Mouse (Mus musculus) kidney, postnatal 14 days (tissue): ENCODE results near the gene Gm21954.

ENCODE experiments used
- DNase-seq: peaks from one replicate; pipeline ENCODE4 v3.0.0; 2022; ENCODE audit warnings: mixed read lengths

Gene Gm21954

DNA sequence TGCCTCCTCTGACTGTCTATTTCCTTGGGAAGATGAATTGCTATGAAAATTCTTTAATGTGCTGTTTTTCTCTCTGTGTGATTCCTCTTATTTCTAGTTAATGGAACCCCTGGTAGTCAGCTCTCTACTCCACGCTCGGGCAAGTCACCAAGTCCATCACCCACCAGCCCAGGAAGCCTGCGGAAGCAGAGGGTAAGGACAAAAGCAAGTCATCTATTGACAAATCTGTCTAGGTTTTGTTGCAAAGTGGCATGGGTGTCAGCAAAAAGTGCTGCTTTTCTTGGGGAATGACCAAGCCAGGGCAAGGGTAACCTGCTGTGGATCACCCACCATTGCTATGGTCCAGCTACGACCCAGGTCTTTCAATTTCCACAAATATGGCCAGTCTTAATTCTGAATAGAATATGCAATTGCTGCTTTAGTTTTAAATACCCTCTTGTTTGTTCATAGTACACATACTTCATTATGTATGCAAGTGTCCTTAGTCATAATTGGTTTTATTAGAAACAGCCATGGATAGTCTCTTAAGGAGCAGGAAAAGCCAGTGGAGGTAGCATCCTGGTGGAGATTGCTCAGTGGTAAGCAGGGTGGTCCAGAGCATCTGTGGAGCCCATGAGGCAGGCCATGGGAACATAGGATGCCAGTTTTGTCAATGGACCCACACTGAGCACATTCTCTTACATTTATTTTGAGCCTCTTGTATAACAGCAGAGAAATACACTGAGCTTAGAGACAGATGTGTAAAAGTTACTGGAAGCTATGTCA lies 8.9 kb downstream of the Gm21954 start:
- DNase-seq = no peak

DNA sequence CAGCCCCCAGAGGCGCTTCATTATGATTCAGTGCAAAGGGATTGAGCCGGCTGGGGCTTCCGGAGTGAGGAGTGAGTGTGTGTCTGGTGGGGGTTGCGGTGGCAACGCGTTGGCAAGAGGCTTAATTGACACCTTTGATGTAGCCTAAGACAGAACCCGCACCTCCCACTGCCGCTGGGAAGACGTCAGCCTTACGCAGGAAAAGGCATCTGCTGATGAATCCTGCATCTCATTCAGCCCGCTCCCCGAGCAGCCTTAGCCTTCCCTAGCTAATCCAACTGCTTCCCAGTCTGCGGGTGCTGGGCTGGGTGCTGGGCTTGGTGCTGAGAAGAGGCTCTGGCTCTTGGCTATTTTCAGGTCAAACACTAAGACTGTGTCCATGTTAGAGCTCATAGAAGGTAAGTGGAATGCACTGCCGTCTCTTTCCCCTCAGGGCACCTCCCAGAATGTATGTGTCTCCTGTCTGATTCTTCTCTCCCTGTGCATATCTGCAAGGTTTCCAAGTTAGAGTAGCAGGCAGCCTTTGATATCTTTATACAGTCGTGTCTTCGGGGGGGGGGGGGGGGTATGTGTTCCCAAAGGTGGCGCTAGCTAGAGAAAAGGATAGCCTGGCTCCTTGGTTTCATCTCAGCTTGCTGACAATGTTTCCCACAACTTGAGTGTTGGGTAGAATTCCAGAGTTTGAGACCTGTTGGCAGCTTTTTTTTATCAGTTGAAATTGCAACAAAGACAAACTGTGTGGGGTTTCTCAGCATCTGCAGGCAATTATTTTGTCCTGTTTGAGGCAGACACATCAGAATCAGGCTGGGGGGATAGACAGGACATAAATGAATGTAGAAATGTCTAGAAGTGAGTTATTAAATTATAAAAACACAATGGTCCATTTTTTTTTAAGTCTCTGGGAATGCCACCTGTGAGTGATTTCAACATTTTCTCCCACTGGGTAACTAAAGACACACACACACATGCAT lies 10.0 kb downstream of the Gm21954 start:
- DNase-seq = no peak

GRCm38 (mm10) chr3:55461092-55461491 lies 10.9 kb downstream of the Gm21954 start:
- DNase-seq = no peak

DNA sequence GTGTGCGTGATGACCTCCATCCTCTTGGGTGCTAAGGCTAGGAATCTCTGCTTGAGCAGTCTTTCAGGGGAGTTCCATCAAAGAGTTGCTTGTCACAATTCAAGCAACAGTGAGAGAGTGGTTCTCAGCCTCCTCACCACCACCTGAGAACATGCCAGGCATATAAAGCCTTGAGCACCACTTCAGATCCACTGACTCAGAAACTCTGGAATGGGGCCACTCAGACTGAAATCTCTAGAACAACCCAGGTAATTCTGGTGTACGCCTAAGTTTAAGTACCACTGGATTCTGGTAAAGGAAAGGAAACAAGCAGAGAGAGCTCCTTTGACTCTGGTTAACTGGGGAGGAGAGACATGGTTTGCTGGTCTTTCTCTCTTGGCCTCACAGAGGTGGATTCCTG lies 19.5 kb downstream of the Gm21954 start:
- DNase-seq = no peak

GRCm38 (mm10) chr3:55451877-55452276 lies 20.1 kb downstream of the Gm21954 start:
- DNase-seq = no peak

DNA sequence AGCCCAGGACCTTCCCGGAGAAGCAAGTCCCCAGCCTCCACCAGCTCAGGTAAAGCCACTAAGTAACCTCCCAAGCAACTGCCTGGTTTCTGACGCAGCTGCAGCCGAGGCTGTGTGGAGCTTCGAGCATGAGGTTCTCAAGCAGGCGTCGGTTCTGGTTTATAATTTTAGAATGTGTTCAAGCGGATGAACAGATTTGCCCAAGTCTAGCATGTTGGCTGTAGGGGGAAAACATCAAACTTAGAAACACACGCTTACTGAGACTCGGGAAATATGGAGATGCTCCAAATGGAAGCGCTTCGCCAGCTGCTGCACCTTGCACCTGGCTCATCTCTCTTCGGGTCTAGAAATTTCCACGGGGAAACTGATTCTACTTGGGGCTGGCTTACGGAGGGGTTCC lies 21.0 kb downstream of the Gm21954 start:
- no peak for DNase-seq

DNA sequence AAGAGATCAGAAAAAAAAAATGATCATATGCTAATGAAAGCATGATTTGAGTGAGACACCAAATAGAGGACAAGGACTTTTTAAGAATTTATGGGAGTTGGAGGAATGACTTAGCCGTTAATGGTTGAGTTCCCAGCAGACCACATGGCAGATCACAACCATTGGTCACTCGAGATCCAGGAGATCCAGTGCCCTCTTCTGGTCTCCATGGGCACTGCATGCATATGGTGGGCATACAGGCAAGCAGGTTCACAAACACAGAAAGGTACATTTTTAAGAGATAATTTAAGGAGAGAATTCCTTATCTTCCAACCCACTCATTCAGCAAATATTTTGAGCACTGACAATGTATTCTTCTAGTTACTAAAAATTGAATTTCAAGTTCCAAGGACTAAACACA lies 22.9 kb downstream of the Gm21954 start:
- DNase-seq = no peak

DNA sequence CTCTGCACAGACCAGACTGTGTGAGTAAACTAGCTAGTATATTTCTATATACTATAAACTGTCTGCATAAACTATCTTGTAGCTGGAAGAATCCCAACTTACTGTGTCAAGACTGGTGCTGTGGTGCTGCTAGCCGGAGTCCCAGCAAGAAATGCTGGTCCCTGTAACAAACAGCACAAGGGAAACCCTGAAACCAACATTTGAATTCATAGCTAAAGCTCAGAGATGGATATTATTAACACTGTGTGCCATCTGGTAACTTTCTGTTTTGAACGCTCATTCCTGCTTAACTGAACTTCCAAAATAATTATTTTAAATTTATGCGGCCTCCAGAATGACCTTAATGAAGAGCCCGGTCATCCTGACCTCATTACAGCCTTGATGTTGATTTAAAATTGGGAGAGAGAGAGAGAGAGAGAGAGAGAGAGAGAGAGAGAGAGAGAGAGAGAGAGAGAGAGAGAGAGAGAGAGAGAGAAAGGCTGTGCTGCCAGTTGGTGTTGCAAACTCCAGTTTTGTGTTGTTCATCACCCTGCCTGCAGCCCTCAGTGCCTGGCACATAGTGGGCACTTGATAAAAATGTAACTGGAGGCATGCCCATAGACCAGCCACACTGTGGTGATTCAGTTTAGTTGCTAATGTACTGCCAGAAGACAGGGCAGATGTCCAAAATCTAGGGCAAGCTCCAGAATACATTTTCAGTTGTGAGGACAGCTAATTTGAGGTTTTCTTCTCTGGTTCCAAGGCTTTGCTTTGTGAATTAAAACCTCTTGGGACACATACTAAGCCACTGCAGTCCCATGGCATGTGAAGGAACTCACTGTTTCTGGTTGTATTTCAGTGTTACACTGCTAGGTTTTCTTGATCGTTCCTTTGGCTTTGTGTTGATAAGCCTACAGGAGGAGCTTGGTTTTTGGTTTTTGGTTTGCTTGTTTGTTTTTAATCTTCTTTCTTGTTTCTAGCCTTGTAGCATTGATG lies 24.2 kb downstream of the Gm21954 start:
- DNase-seq = peak; percentile 17

DNA sequence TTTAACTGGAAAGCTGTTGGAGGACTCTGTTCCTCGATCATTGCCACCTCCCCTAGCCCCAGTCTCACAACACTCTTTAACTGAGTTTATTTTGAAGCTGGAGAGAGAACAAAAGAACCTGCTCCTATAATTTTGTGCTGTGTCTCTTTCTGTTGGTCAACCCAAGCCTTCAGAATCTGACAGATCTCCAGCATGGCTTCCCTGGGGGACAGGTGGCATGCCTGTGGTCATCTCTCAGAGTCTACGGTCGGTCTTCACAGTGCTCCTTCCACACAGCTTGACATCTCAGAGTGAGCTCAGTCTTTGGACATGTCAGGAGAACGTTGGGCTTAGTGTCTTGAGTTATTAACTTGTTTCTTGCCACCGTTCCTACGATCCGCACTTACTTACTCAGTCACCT lies 25.3 kb downstream of the Gm21954 start:
- DNase-seq = no peak

DNA sequence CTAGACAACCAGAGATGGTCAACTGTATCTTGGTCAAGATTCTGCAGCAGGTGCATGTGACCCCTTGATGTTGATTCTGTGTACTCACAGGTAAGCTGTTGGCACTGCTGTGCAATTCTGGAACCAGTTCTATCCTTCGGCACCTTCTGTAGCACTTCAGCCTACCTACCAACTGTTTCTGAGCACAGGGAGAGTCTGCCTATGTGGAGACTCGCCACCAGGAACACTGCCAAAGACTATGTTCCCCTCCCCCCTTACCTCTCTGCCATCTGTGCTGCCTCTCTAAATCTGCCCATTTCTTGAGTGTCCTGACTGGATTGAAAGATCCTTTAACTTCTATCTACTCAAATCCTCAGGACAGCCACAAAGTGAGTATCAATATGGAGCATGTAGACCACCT lies 28.3 kb downstream of the Gm21954 start:
- no peak for DNase-seq

GRCm38 (mm10) chr3:55443271-55443670 lies 28.7 kb downstream of the Gm21954 start:
- DNase-seq = no peak

GRCm38 (mm10) chr3:55442012-55442645 lies 29.9 kb downstream of the Gm21954 start:
- DNase-seq = no peak

DNA sequence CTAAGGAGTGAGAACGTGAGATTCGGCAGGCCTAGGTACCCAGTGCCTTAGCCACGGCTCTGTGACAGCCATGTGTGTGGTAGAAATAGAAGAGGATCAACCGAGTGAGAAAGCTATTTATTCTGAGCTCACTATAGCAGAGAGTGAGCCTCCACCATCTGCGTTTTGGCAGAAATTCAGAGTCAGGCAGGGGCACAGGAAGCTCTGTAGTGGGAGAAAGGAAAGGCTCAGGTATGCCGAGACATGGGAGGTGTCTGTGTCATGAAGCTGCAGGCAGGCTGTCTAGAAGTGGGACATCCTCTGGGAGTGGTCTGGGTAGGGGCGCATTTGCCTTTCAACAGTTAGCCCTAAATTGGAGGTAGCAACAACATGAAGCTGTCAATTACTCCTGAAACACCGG lies 31.7 kb downstream of the Gm21954 start:
- DNase-seq = no peak

- DNase-seq = no peak
Observed at GRCm38 (mm10) chr3:55438824-55439446, 33.1 kb downstream of the Gm21954 start.

DNA sequence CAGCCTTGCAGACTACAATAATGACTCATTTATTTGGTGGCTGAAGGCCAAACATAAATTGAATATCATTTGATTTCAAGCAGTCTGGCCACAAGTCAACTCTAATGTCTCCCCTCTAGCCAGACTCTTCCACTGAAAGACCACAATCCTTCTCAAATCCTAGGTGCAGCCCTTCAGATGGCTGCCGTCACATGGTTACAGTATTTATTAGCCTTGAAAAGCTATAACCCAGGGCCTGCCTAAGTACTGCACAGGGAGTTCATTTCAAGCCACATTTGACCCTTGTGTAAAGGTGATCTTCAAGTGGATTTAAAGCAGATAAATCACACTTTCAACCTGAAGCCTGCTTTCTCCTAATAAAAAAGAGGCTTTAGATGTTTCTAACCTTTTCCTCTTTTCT lies 37.7 kb downstream of the Gm21954 start:
- DNase-seq = no peak

GRCm38 (mm10) chr3:55431223-55431622 lies 40.8 kb downstream of the Gm21954 start:
- no peak for DNase-seq

GRCm38 (mm10) chr3:55430022-55430549 lies 41.9 kb downstream of the Gm21954 start:
- DNase-seq = no peak

DNA sequence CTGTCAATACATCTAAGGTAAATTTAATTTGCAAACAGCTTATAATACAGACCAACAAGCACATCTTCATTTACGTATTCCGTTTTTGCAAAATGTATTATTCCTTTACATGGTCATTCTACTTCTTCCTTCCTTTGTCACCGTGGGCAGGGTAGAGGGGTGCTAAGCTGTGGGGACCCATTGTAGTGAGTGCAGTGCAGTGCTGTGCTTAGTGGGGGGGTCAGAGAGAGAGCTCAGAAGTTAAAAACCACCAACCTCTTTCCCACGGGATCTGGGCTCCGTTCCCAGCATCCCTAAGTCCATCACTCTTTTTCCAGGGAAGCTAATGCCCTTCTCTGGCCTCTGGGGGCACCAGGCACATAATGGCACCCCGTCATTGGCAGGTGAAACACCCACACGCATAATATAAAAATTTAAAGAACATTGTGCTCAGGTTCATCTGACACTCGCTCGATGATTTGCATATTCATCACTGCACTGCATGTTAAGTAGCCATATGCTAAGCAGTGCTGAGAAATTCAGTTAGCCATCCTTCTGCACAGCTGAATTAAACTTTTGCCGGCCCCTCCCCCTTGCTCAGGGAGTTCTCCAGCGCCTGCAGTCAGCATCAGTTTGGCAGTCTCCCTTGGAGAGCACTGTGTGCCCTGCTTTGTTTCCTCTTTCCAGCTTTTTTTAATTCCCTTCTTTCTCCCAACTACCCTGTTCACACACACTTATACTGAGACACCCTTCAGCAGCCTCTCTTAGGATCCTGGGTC lies 48.2 kb downstream of the Gm21954 start:
- DNase-seq = no peak

- DNase-seq = no peak
Observed at GRCm38 (mm10) chr3:55420436-55421083, 51.5 kb downstream of the Gm21954 start.

- DNase-seq = no peak
Observed at GRCm38 (mm10) chr3:55419334-55419733, 52.7 kb downstream of the Gm21954 start.
